Mouse (Mus musculus) thymus, adult 2 months (tissue): ENCODE results near the gene Mkrn2os. TPM values are rescaled to one million over a fixed set of nuclear protein-coding genes. Genes with fewer than 3 reads are reported as not detected.

ENCODE experiments used
- DNase-seq: peaks from one replicate; pipeline ENCODE4 v3.0.0; 2021
- H3K27ac ChIP-seq: fragments of 200-500 bp; 2 replicates; pipeline ENCODE4 v1.5.1; 2012; ENCODE audit warnings: low read length, control low read depth; ENCODE audit not compliant: control insufficient read depth, insufficient read depth
- H3K27me3 ChIP-seq: fragments of 200-500 bp; 2 replicates; pipeline ENCODE4 v1.6.1; 2012; ENCODE audit warnings: mild to moderate bottlenecking, low read length, moderate library complexity, mixed read lengths; ENCODE audit not compliant: control insufficient read depth, insufficient read depth
- H3K36me3 ChIP-seq: fragments of 200-500 bp; 2 replicates; pipeline ENCODE4 v1.6.1; 2012; ENCODE audit warnings: mild to moderate bottlenecking, low read length, moderate library complexity; ENCODE audit not compliant: control insufficient read depth, insufficient read depth
- H3K4me1 ChIP-seq: fragments of 200-500 bp; replicated peaks from 2 replicates; pipeline ENCODE4 v1.6.1; 2012; ENCODE audit warnings: low read length; ENCODE audit not compliant: control insufficient read depth, insufficient read depth
- H3K4me3 ChIP-seq: fragments of 200-500 bp; 2 replicates; pipeline ENCODE4 v1.5.1; 2012; ENCODE audit warnings: mild to moderate bottlenecking, low read length, control low read depth, moderate library complexity; ENCODE audit not compliant: control insufficient read depth, insufficient read depth
- CTCF ChIP-seq: fragments of 200-500 bp; IDR thresholded peaks from 2 replicates; pipeline ENCODE4 v1.5.1; 2012; ENCODE audit warnings: mild to moderate bottlenecking, control low read depth, low read length, moderate library complexity, borderline replicate concordance; ENCODE audit not compliant: control insufficient read depth, poor library complexity, insufficient read depth; ENCODE audit errors: extremely low read depth
- POLR2A ChIP-seq: fragments of 200-500 bp; IDR thresholded peaks from 2 replicates; pipeline ENCODE4 v1.6.1; 2012; ENCODE audit warnings: mild to moderate bottlenecking, low read length, control low read depth, moderate library complexity; ENCODE audit not compliant: control insufficient read depth, poor library complexity, insufficient read depth; ENCODE audit errors: extremely low read depth
- WGBS: fragments of 180-500 bp; shearing (Covaris S2); methylation state at CpG from one replicate; pipeline ENCODE4 v1.1.7; 2018; 5-methylcytosine and 5-hydroxymethylcytosine counted together
- polyA plus RNA-seq: library from polyadenylated mRNA; depleted of rRNA; stranded (reverse); fragments of >200 nt; gene quantifications from 2 replicates; pipeline ENCODE4 v1.2.3, GENCODE M21; 2012

The Mkrn2os gene
- polyA plus RNA-seq, 1 experiment, result 3.0 TPM

DNA sequence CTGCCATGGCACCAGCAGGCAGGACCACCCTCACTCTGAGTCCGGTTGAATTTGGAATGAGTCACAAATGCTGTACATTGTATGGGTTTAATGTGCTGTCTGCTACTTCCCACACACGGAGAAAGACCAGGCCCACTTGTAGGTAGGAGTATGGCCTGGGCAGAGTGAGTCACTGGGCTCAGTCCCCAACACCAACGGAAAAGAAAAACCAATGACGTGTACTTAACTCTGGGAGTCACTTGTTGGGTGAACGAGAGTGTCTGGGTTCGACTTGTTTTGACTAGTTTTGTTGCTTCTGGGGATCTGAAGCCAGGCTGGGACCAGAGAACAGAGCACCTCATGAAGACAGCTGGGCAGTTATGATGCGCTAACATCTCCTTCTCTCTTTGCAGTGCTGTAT lies 18.2 kb downstream of the Mkrn2os start:
- 95% methylated on average over 7 of the region's 7 CpGs for WGBS
- H3K4me1 ChIP-seq, result no peaks in the 10 kb centered on the region
- TF ChIP-seq CTCF (no peak), POLR2A (no peak)
- no peak overlapping the region for H3K4me3 ChIP-seq
- no peaks in the 10 kb centered on the region for H3K27me3 ChIP-seq
- no peaks in the 10 kb centered on the region for H3K36me3 ChIP-seq
- no peak for DNase-seq
- H3K27ac ChIP-seq, result no peak overlapping the region

DNA sequence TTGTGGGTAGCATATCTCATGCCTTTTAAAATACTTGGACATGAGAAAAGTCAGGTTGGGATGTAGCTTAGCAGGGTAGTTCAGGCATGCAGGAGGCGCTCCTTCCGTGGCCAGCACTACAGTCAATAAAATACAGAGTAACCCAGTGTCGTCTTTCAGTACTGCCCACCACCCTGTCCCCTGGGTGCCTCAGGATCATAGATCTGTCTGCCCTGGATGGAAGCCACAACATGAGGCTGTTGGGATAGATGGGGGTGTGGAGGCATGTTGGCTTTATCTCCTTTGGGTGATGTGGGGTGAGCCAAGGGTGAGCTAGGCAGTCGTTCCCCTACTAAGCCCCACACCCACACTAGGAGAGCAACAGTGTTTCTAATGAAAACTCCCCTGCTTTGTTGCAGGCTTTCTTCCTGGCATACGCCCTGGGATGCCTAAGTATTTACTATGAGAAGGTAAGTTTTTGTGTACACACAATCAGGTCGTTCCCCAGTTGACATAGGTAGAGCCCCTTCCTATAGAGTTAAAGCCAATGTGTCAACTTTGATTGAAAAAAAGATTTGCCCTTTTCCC lies 26.8 kb downstream of the Mkrn2os start:
- Histone ChIP-seq H3K4me1 (no peaks in the 10 kb centered on the region), H3K27ac (no peak overlapping the region), H3K4me3 (no peak overlapping the region), H3K36me3 (no peaks in the 10 kb centered on the region), H3K27me3 (no peaks in the 10 kb centered on the region)
- DNase-seq, result no peak
- TF ChIP-seq POLR2A, result no peak
- TF ChIP-seq CTCF, result no peak
- WGBS, result 96% methylated on average over 6 of the region's 6 CpGs

DNA sequence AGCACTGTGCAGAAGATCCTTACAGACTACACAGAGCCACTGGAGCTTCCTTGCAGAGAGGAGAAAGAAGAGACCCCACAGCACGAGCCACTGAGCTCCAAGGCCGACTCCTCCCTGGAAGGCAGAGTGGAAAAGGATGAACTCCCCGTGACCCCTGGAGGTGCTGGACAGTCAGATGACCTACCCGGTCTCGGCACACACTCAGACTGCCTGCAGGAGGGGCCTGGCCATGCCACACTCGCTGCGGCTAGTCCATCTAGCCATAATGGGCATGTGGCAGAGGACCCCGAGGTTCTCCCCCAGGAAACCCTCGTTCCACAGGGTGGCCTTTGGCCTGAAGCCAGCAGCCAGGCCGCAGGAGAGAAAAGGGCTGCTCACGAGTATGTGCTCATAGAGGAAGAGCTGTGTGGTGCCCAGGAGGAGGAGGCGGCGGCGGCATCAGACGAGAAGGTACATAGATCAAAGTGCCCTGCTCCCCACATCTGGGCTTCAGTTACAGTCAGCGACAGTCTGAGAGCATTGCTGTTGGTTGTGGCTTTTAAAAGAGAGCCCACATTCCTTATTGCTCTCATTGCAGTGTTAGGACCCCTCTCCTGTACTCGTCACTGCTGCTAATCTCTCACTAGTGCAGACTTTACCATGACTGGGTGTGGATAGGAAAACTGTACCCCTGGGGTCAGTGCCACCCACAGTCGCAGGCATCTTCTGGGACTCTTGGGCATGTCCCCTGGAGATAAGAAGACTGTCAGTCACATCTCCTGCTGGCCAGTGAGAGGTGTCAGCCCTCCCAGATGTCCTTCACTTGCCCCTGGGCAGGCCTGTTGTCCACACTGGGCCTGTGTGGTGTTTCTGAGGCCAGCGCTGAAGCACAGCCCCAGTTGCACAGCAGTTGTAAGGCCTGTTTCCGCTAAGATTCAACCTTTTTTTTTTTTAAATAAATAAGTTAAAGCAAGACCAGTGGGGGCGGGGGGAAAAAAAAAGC lies 32.4 kb downstream of the Mkrn2os start:
- DNase-seq, result peak; percentile 56
- Histone ChIP-seq H3K27ac (no peak overlapping the region), H3K4me1 (peaks cover 11% of the 10 kb centered on the region), H3K36me3 (no peaks in the 10 kb centered on the region), H3K27me3 (no peaks in the 10 kb centered on the region), H3K4me3 (no peak overlapping the region)
- WGBS, result 37% methylated on average over 21 of the region's 21 CpGs
- TF ChIP-seq CTCF, result no peak
- TF ChIP-seq POLR2A, result no peak

DNA sequence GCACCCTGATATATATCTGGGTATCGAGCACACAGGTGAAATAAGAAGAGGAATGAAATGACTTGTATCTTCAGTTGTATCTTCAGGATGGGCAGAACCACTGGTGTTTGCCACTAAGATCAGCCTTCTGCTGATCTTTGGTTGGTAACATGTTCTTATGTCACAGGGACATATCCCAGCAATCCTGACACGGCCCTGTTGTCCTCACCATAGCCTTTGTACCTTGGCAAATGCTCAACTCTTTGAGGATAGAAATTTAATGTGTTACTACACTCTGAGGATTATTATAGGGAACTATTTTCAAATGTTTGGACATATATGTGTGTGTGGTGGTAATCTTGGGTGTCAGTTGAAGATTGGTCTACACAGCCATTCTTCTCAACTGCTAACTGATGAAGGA lies 34.2 kb downstream of the Mkrn2os start:
- no peaks in the 10 kb centered on the region for H3K27me3 ChIP-seq
- no peak for DNase-seq
- no peaks in the 10 kb centered on the region for H3K36me3 ChIP-seq
- WGBS, result 99% methylated on average over 2 of the region's 2 CpGs
- TF ChIP-seq CTCF, result no peak
- no peak for TF ChIP-seq POLR2A
- no peak overlapping the region for H3K4me3 ChIP-seq
- peaks cover 11% of the 10 kb centered on the region for H3K4me1 ChIP-seq
- H3K27ac ChIP-seq, result no peak overlapping the region

DNA sequence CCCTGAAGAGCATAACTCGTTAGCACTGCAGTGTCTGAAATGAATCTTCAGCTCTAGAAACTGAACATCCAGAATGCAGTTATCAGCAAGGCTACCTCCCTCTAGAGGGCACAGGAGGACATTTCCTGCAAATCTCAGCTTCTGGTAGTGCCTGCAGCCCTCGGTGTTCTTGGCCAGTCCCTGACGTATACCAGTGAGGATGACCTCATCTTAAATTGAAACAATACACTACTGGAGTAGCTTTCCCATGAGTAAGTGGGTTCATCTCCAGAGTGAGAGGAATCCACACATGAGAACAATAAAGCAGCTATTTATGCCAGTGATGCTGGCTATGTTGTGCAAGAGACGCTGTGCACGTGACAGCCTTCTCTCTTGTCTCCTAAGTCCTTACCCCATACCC lies 36.9 kb downstream of the Mkrn2os start:
- no peak for TF ChIP-seq POLR2A
- TF ChIP-seq CTCF, result no peak
- WGBS, result 84% methylated on average over 5 of the region's 5 CpGs
- Histone ChIP-seq H3K27me3 (no peaks in the 10 kb centered on the region), H3K4me3 (no peak overlapping the region), H3K27ac (no peak overlapping the region), H3K4me1 (peaks cover 11% of the 10 kb centered on the region), H3K36me3 (no peaks in the 10 kb centered on the region)
- DNase-seq, result no peak

DNA sequence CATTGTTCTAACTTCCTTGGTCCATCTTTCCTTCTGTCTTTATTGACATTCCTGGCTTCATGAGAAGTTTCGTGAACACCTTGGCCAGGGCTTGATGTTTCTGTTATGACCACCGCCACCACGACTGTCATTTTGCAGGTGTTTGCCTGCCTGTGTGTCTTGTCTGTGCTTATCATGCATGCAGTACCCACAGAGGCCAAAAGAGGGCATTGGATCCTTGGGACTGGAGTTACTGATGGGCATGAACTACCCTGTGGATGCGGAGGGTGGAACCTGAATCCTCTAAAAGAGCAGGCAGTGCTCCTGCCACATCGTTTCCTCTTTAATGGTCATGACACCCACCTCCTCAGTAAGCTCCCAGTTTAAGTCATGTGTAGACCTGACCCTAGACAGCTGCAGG lies 46.1 kb downstream of the Mkrn2os start:
- Histone ChIP-seq H3K4me3 (no peak overlapping the region), H3K4me1 (peaks cover 5% of the 10 kb centered on the region), H3K27ac (no peak overlapping the region), H3K27me3 (no peaks in the 10 kb centered on the region), H3K36me3 (no peaks in the 10 kb centered on the region)
- DNase-seq, result peak; percentile 60
- TF ChIP-seq CTCF (no peak), POLR2A (no peak)
- WGBS, result 71% methylated on average over 5 of the region's 5 CpGs
